Mouse (Mus musculus): Measurements from ENCODE around the gene Aqp2.

DNA sequence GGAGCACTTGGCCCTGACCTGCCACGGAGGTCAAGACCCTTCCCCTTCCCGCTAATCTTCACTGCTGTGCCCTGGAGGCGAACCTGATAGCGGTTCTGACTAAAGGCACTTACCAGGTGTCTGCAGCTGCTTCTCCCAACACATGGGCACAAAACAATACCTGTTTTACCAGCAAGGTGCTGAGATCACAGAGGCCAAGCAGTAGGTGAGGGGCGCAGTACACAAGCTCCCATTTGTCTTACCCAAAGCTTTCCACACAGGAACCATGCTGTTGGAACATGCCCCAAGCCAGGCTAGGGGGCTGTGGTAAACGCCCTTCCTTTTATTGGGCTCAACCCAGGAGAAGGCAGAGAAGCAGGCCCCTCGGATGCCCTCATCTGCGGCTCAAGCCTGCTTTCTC is 18.7 kb downstream of the Aqp2 start:
- TF ChIP-seq POLR2A (IDR thresholded peaks at IDR 0.05; ENCODE audit: low read depth, low read length) (no peak), CTCF (conservative IDR thresholded peaks at IDR 0.05; ENCODE audit: insufficient read depth, insufficient read length, low read depth, low read length) (no peak)
